Mouse (Mus musculus): ENCODE measurements around the gene Wfdc3. TPM values are rescaled to one million over a fixed set of nuclear protein-coding genes. Genes with fewer than 3 reads are reported as not detected.
"Not testable (repeated sequence)": the region's sequence is repeated elsewhere in the genome, so short reads cannot be mapped to it uniquely, and the experiment has no call there.

Gene Wfdc3
- polyA plus RNA-seq, 1 experiment from 2014 or later = 1.1 TPM

- no peaks in the 10 kb centered on the region for H3K4me1 ChIP-seq
- no peaks in the 10 kb centered on the region for H3K36me3 ChIP-seq
- H3K9ac ChIP-seq (replicated peaks) = no peak overlapping the region
- H3K27ac ChIP-seq (replicated peaks) = no peak overlapping the region
- no peak for ATAC-seq (replicated peaks)
- no peak overlapping the region for H3K4me2 ChIP-seq (replicated peaks)
- H3K27me3 ChIP-seq = no peaks in the 10 kb centered on the region
- H3K4me3 ChIP-seq = no peak overlapping the region
- WGBS = 82% methylated on average over 5 of the region's 5 CpGs
- H3K9me3 ChIP-seq = no peaks in the 10 kb centered on the region
These were observed 14.0 kb downstream of the Wfdc3 start for GRCm38 (mm10) chr2:164731719-164732118.

GRCm38 (mm10) chr2:164725895-164726619, 19.7 kb downstream of the Wfdc3 start:
- Histone ChIP-seq H3K4me1 (no peaks in the 10 kb centered on the region), H3K4me3 (no peak overlapping the region), H3K27ac (replicated peaks) (no peak overlapping the region), H3K27me3 (no peaks in the 10 kb centered on the region), H3K9me3 (no peaks in the 10 kb centered on the region), H3K9ac (replicated peaks) (no peak overlapping the region), H3K4me2 (replicated peaks) (no peak overlapping the region), H3K36me3 (no peaks in the 10 kb centered on the region)
- WGBS = 31% methylated on average over 6 of the region's 6 CpGs
- ATAC-seq (replicated peaks) = no peak

GRCm38 (mm10) chr2:164723276-164723675, 22.5 kb downstream of the Wfdc3 start:
- no peaks in the 10 kb centered on the region for H3K9me3 ChIP-seq

DNA sequence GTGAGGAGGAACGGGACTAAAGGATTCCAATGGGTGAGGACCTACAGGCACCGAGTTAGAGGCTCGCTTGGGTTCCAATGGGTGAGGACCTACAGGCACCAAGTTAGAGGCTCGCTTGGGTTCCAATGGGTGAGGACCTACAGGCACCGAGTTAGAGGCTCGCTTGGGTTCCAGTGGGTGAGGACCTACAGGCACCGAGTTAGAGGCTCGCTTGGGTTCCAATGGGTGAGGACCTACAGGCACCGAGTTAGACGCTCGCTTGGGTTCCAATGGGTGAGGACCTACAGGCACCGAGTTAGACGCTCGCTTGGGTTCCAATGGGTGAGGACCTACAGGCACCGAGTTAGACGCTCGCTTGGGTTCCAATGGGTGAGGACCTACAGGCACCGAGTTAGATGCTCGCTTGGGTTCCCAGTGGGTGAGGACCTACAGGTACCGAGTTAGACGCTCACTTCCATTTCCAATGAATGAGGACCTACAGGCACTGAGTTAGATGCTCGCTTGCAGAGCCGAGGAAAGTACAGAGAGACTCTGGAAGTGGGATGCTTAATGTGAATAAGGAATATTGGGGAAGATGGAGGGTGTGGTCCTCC, 29.4 kb downstream of the Wfdc3 start:
- not testable (repeated sequence) for ATAC-seq (replicated peaks); H3K9ac ChIP-seq (replicated peaks); H3K27me3 ChIP-seq; H3K4me2 ChIP-seq (replicated peaks); H3K4me1 ChIP-seq; H3K36me3 ChIP-seq; H3K9me3 ChIP-seq; H3K27ac ChIP-seq (replicated peaks); H3K4me3 ChIP-seq
- WGBS = 94% methylated on average over 23 of the region's 23 CpGs

More at GRCm38 (mm10) chr2:164723276-164723675, 22.5 kb downstream of the Wfdc3 start:
- Histone ChIP-seq H3K4me2 (replicated peaks) (no peak overlapping the region), H3K4me1 (no peaks in the 10 kb centered on the region), H3K27me3 (no peaks in the 10 kb centered on the region), H3K36me3 (no peaks in the 10 kb centered on the region), H3K4me3 (no peak overlapping the region), H3K27ac (replicated peaks) (no peak overlapping the region), H3K9ac (replicated peaks) (no peak overlapping the region)
- ATAC-seq (replicated peaks) = no peak
- 68% methylated on average over 4 of the region's 4 CpGs for WGBS

- no peaks in the 10 kb centered on the region for H3K9me3 ChIP-seq
- no peak within 1 kb of the TSS for H3K9ac ChIP-seq (replicated peaks)
- 78% methylated on average over 6 of the region's 6 CpGs for WGBS
- H3K4me1 ChIP-seq = no peaks in the 10 kb centered on the region
- no peak for ATAC-seq (replicated peaks)
- no peaks in the 10 kb centered on the region for H3K27me3 ChIP-seq
- no peaks in the 10 kb centered on the region for H3K36me3 ChIP-seq
- H3K4me3 ChIP-seq = no peak within 1 kb of the TSS
- no peak within 1 kb of the TSS for H3K4me2 ChIP-seq (replicated peaks)
- H3K27ac ChIP-seq (replicated peaks) = no peak within 1 kb of the TSS
These were observed 30.7 kb downstream of the Wfdc3 start, which contains the start of gene Spint5 for GRCm38 (mm10) chr2:164715005-164715404. TSS of gene Spint5 (plus strand) at chr2:164715305.

DNA sequence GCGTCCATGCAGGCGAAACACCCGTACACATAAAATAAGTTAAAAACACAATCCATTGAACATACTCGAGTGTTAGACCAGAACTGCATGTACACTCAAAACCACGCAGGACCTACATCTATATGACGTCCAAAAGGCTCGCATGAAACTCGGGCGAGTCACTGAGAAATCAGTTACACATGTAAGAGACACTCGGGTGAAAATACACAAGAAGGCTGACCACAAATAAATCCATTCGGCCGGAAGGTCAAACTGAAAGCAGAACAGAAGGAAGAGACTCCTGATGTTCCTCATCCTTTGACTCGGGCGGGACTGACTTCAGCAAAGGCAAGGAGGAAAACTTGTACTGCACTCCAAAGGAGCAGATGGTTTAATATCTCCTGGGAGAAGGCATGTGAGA, 39.7 kb downstream of the Wfdc3 start:
- H3K9me3 ChIP-seq = no peaks in the 10 kb centered on the region
- H3K9ac ChIP-seq (replicated peaks) = no peak overlapping the region
- WGBS = 94% methylated on average over 14 of the region's 14 CpGs
- no peak overlapping the region for H3K27ac ChIP-seq (replicated peaks)
- H3K4me2 ChIP-seq (replicated peaks) = no peak overlapping the region
- no peak for ATAC-seq (replicated peaks)
- H3K27me3 ChIP-seq = no peaks in the 10 kb centered on the region
- H3K4me1 ChIP-seq = no peaks in the 10 kb centered on the region
- H3K4me3 ChIP-seq = no peak overlapping the region
- no peaks in the 10 kb centered on the region for H3K36me3 ChIP-seq

- Histone ChIP-seq H3K4me3 (no peak overlapping the region), H3K36me3 (no peaks in the 10 kb centered on the region), H3K9ac (replicated peaks) (no peak overlapping the region), H3K4me1 (no peaks in the 10 kb centered on the region), H3K9me3 (no peaks in the 10 kb centered on the region), H3K27ac (replicated peaks) (no peak overlapping the region), H3K4me2 (replicated peaks) (no peak overlapping the region), H3K27me3 (no peaks in the 10 kb centered on the region)
- no peak for ATAC-seq (replicated peaks)
- WGBS = 91% methylated on average over 6 of the region's 6 CpGs
These were observed 40.4 kb downstream of the Wfdc3 start for GRCm38 (mm10) chr2:164705328-164705727.

GRCm38 (mm10) chr2:164704235-164704634, 41.5 kb downstream of the Wfdc3 start:
- Histone ChIP-seq H3K4me2 (replicated peaks) (no peak overlapping the region), H3K36me3 (no peaks in the 10 kb centered on the region), H3K27me3 (no peaks in the 10 kb centered on the region), H3K9me3 (no peaks in the 10 kb centered on the region), H3K4me1 (no peaks in the 10 kb centered on the region), H3K4me3 (no peak overlapping the region), H3K27ac (replicated peaks) (no peak overlapping the region), H3K9ac (replicated peaks) (no peak overlapping the region)
- ATAC-seq (replicated peaks) = no peak
- WGBS = 79% methylated on average over 5 of the region's 5 CpGs

DNA sequence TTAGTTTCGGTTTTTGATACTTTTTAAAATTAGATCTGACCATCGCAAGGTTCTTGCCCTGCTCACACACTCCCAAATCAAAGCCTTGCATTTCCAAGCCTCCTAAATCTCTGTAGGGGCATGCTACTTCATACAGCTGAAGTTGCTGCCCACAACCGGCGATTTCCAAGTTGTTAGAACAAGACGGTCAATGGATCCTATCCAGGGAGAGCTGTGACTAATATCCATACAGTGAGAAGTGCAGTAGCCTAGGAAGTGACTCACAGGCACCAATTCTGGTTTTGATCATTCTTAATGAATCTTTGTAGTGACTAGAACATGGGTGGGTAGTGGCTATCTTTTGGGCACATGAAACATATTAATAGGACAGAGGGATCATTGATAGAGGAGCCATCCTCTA, 44.0 kb downstream of the Wfdc3 start:
- no peaks in the 10 kb centered on the region for H3K27me3 ChIP-seq
- no peak overlapping the region for H3K4me3 ChIP-seq
- H3K9ac ChIP-seq (replicated peaks) = no peak overlapping the region
- H3K4me2 ChIP-seq (replicated peaks) = no peak overlapping the region
- no peak overlapping the region for H3K27ac ChIP-seq (replicated peaks)
- no peaks in the 10 kb centered on the region for H3K36me3 ChIP-seq
- ATAC-seq (replicated peaks) = no peak
- no peaks in the 10 kb centered on the region for H3K4me1 ChIP-seq
- H3K9me3 ChIP-seq = no peaks in the 10 kb centered on the region
- 93% methylated on average over 5 of the region's 5 CpGs for WGBS

DNA sequence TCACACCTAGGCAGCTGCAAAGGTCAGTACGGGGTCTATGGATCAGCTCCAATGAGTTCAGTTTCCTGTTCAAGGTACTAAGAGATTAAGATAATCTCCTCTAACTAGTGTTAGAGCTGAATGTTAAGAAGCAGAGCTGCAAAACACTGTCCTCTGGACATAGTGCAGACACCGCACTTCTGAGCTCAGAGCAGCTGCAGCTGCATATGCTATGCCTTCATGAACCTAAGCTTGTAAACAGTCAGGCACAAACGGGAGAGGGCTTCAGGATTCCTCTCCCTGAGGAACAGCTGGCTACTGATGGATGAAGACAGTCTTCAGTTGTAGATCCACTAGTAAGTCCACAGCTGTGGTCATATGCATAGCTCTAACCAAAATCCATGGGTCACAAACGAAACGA, 44.8 kb downstream of the Wfdc3 start:
- H3K4me2 ChIP-seq (replicated peaks) = no peak overlapping the region
- H3K27me3 ChIP-seq = no peaks in the 10 kb centered on the region

GRCm38 (mm10) chr2:164698201-164698600, 47.5 kb downstream of the Wfdc3 start, which contains the start of gene Spint4:
TSS of gene Spint4 (plus strand) at chr2:164698501.
- Histone ChIP-seq H3K9ac (replicated peaks) (no peak within 1 kb of the TSS), H3K36me3 (no peaks in the 10 kb centered on the region), H3K27ac (replicated peaks) (no peak within 1 kb of the TSS), H3K27me3 (no peaks in the 10 kb centered on the region), H3K4me3 (no peak within 1 kb of the TSS), H3K4me2 (replicated peaks) (no peak within 1 kb of the TSS), H3K9me3 (no peaks in the 10 kb centered on the region), H3K4me1 (no peaks in the 10 kb centered on the region)
- WGBS = 76% methylated on average over 4 of the region's 4 CpGs
- ATAC-seq (replicated peaks) = no peak

More for the DNA sequence above, 44.8 kb downstream of the Wfdc3 start:
- Histone ChIP-seq H3K27ac (replicated peaks) (no peak overlapping the region), H3K9me3 (no peaks in the 10 kb centered on the region), H3K4me3 (no peak overlapping the region), H3K9ac (replicated peaks) (no peak overlapping the region), H3K36me3 (no peaks in the 10 kb centered on the region), H3K4me1 (no peaks in the 10 kb centered on the region)
- no peak for ATAC-seq (replicated peaks)
- 83% methylated on average over 5 of the region's 5 CpGs for WGBS

GRCm38 (mm10) chr2:164684807-164685206, 60.9 kb downstream of the Wfdc3 start, which contains the start of gene Wfdc13:
TSS of gene Wfdc13 (plus strand) at chr2:164685107.
- 67% methylated on average over 3 of the region's 3 CpGs for WGBS
- no peaks in the 10 kb centered on the region for H3K36me3 ChIP-seq
- H3K9ac ChIP-seq (replicated peaks) = no peak within 1 kb of the TSS
- no peak for ATAC-seq (replicated peaks)
- H3K27me3 ChIP-seq = no peaks in the 10 kb centered on the region
- no peak within 1 kb of the TSS for H3K27ac ChIP-seq (replicated peaks)
- H3K4me1 ChIP-seq = no peaks in the 10 kb centered on the region
- H3K4me3 ChIP-seq = no peak within 1 kb of the TSS
- H3K4me2 ChIP-seq (replicated peaks) = no peak within 1 kb of the TSS
- H3K9me3 ChIP-seq = no peaks in the 10 kb centered on the region

Data from forebrain, embryonic 15.5 days (tissue).